Mouse (Mus musculus) hindbrain, embryonic 12.5 days (tissue): ENCODE results near the gene Vat1l. TPM values are rescaled to one million over a fixed set of nuclear protein-coding genes. Genes with fewer than 3 reads are reported as not detected.

ENCODE experiments used
- ATAC-seq: fragments of 200-750 bp; cut with Nextera tagmentation; 2 replicates; pipeline ENCODE4 v1.8.0; 2017; ENCODE audit warnings: moderate TSS enrichment; ENCODE audit not compliant: low FRiP score
- H3K27ac ChIP-seq: fragments of 300-500 bp; sonication (generic); 2 replicates; pipeline ENCODE4 v1.5.1; 2016; ENCODE audit warnings: mild to moderate bottlenecking
- H3K27me3 ChIP-seq: fragments of 300-500 bp; sonication (generic); 2 replicates; pipeline ENCODE4 v1.6.1; 2016; ENCODE audit warnings: mild to moderate bottlenecking
- H3K36me3 ChIP-seq: fragments of 300-500 bp; sonication (generic); 2 replicates; pipeline ENCODE4 v1.6.1; 2016; ENCODE audit warnings: mild to moderate bottlenecking
- H3K4me1 ChIP-seq: fragments of 300-500 bp; sonication (generic); 2 replicates; pipeline ENCODE4 v1.6.1; 2016
- H3K4me2 ChIP-seq: fragments of 300-500 bp; sonication (generic); replicated peaks from 2 replicates; pipeline ENCODE4 v1.6.1; 2016; ENCODE audit warnings: mild to moderate bottlenecking
- H3K4me3 ChIP-seq: fragments of 300-500 bp; sonication (generic); 2 replicates; pipeline ENCODE4 v1.5.1; 2016; ENCODE audit warnings: mild to moderate bottlenecking
- H3K9ac ChIP-seq: fragments of 300-500 bp; sonication (generic); 2 replicates; pipeline ENCODE4 v1.6.1; 2016; ENCODE audit warnings: mild to moderate bottlenecking, moderate library complexity
- H3K9me3 ChIP-seq: fragments of 300-500 bp; sonication (generic); replicated peaks from 2 replicates; pipeline ENCODE4 v1.6.1; 2016; ENCODE audit warnings: mild to moderate bottlenecking
- WGBS: fragments of 180-500 bp; shearing (Covaris S2); methylation state at CpG from one replicate; pipeline ENCODE4 v1.1.7; 2016; 5-methylcytosine and 5-hydroxymethylcytosine counted together
- polyA plus RNA-seq: library from polyadenylated mRNA; unstranded; fragments of >200 nt; fragmentation: Nextera tagmentation; extraction: Ambion mirVana; gene quantifications from 2 replicates; pipeline ENCODE4 v1.2.1, GENCODE M21; 2016

Gene Vat1l
- polyA plus RNA-seq, 1 experiment from 2014 or later = 16.5 TPM

GRCm38 (mm10) chr8:114418904-114419303 lies 213.5 kb downstream of the Vat1l start:
- Histone ChIP-seq H3K36me3 (no peaks in the 10 kb centered on the region), H3K9ac (no peak overlapping the region), H3K27me3 (no peaks in the 10 kb centered on the region), H3K4me3 (no peak overlapping the region), H3K4me1 (no peaks in the 10 kb centered on the region), H3K27ac (no peak overlapping the region), H3K4me2 (no peak overlapping the region), H3K9me3 (no peaks in the 10 kb centered on the region)
- ATAC-seq = no peak
- 69% methylated on average over 6 of the region's 6 CpGs for WGBS

- no peaks in the 10 kb centered on the region for H3K36me3 ChIP-seq
These were observed 216.1 kb downstream of the Vat1l start for GRCm38 (mm10) chr8:114421544-114421943.

More at GRCm38 (mm10) chr8:114421544-114421943, 216.1 kb downstream of the Vat1l start:
- no peak overlapping the region for H3K4me2 ChIP-seq
- 80% methylated on average over 4 of the region's 4 CpGs for WGBS
- no peak overlapping the region for H3K27ac ChIP-seq
- ATAC-seq = no peak
- no peak overlapping the region for H3K9ac ChIP-seq
- no peaks in the 10 kb centered on the region for H3K27me3 ChIP-seq
- H3K4me3 ChIP-seq = no peak overlapping the region
- no peaks in the 10 kb centered on the region for H3K4me1 ChIP-seq
- no peaks in the 10 kb centered on the region for H3K9me3 ChIP-seq

Other genes with a start within 250 kb of the Vat1l start
- gene Nudt7, start 72.1 kb upstream of the Vat1l start, polyA plus RNA-seq = 9.9 and 10.2 TPM in 2 replicates
- gene Clec3a, start 212.5 kb downstream of the Vat1l start, polyA plus RNA-seq = 0.53 and 0.72 TPM in 2 replicates
- gene Wwox, start 234.0 kb downstream of the Vat1l start, polyA plus RNA-seq = 13.4 and 13.8 TPM in 2 replicates